Mouse (Mus musculus) lung, postnatal 0 days (tissue): ENCODE measurements around the gene Ophn1. TPM values are rescaled to one million over a fixed set of nuclear protein-coding genes. Genes with fewer than 3 reads are reported as not detected.

Experiments used
- ATAC-seq: fragments of 200-750 bp; cut with Nextera tagmentation; 2 replicates; pipeline ENCODE4 v1.8.0; 2017; ENCODE audit warnings: moderate library complexity
- DNase-seq: peaks from one replicate; pipeline ENCODE4 v3.0.0-alpha.2; 2016; ENCODE audit warnings: low spot score
- H3K27ac ChIP-seq: fragments of 300-500 bp; sonication (generic); 2 replicates; pipeline ENCODE4 v1.5.1; 2014; ENCODE audit warnings: antibody characterized with exemption, mild to moderate bottlenecking, low read length, mixed read lengths
- H3K27me3 ChIP-seq: fragments of 300-500 bp; sonication (generic); replicated peaks from 2 replicates; pipeline ENCODE4 v1.6.1; 2014; ENCODE audit warnings: low read length, mixed read lengths; ENCODE audit not compliant: insufficient read depth
- H3K36me3 ChIP-seq: fragments of 300-500 bp; sonication (generic); 2 replicates; pipeline ENCODE4 v1.6.1; 2014; ENCODE audit warnings: low read length, mixed read lengths; ENCODE audit not compliant: insufficient read depth
- H3K4me1 ChIP-seq: fragments of 300-500 bp; sonication (generic); 2 replicates; pipeline ENCODE4 v1.6.1; 2014; ENCODE audit warnings: antibody characterized with exemption, low read depth, low read length, mixed read lengths; ENCODE audit not compliant: insufficient read depth
- H3K4me2 ChIP-seq: fragments of 300-500 bp; sonication (generic); replicated peaks from 2 replicates; pipeline ENCODE4 v1.6.1; 2014; ENCODE audit warnings: low read depth, mild to moderate bottlenecking, low read length, moderate library complexity, mixed read lengths
- H3K4me3 ChIP-seq: fragments of 300-500 bp; sonication (generic); 2 replicates; pipeline ENCODE4 v1.5.1; 2014; ENCODE audit warnings: low read depth, low read length
- H3K9ac ChIP-seq: fragments of 300-500 bp; sonication (generic); replicated peaks from 2 replicates; pipeline ENCODE4 v1.6.1; 2014; ENCODE audit warnings: low read depth, mild to moderate bottlenecking
- H3K9me3 ChIP-seq: fragments of 300-500 bp; sonication (generic); 2 replicates; pipeline ENCODE4 v1.6.1; 2016; ENCODE audit warnings: low read length, mixed read lengths
- CTCF ChIP-seq: IDR thresholded peaks from 2 replicates; pipeline ENCODE4 v1.5.1; 2016; ENCODE audit warnings: antibody characterized with exemption, mild to moderate bottlenecking
- EP300 ChIP-seq: IDR thresholded peaks from 2 replicates; pipeline ENCODE4 v1.6.1; 2016; ENCODE audit warnings: antibody characterized with exemption, mild to moderate bottlenecking, control low read depth
- WGBS: fragments of 180-500 bp; shearing (Covaris S2); extraction: QIAGEN DNeasy Blood & Tissue Kit; methylation state at CpG from one replicate; pipeline ENCODE4 v1.1.7; 2014; 5-methylcytosine and 5-hydroxymethylcytosine counted together
- polyA plus RNA-seq: library from polyadenylated mRNA; unstranded; fragments of >200 nt; fragmentation: Nextera tagmentation; extraction: Ambion mirVana; gene quantifications from 2 replicates; pipeline ENCODE4 v1.2.1, GENCODE M21; 2015

The Ophn1 gene
- 17.7 and 18.9 TPM in 2 replicates for polyA plus RNA-seq

DNA sequence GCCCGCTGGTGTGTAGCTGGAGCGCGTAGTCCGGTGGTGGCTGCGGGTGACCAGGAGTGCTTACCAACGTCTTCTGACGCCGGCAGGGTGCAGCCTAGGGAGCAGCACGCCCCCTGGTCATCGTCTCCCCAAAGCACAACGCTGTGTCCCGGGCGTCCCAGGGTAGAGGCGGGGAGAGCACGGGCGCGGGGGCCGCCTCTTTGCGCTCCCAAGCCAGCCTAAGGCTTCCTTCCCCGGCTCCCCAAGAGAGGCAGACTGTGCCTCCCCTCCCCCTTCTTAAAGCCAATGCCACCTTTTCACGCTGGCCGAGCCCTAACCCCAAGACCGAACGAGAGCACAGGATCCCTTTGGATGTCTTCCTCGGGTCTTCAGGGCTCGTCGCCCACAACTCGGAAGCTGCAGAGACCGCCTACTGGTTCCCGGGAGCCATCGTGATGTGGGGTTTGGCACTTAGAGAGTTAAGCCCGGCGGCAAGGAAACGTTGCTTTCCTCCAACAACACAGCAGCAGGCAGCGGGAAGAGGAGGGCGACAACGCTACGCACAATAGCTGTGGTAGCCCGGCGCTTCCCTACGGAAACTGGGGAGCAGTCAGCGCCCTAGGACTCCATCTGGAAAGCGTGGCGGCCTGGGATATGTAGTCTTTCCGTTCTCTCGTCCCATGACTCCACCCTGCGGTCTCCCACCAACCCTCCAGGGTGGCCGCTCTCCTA is at the start of gene Ophn1:
TSS of gene Ophn1 (minus strand) at position 620 of the 711 bp plus-strand sequence.
- peak; percentile 49 for TF ChIP-seq CTCF
- TF ChIP-seq EP300, result no peak
- peak; percentile 81 for DNase-seq
- Histone ChIP-seq H3K4me3 (peak within 1 kb of the TSS; percentile 49), H3K27me3 (no peaks in the 10 kb centered on the region), H3K9ac (peak within 1 kb of the TSS; percentile 50), H3K9me3 (no peaks in the 10 kb centered on the region), H3K4me2 (peak within 1 kb of the TSS; percentile 59), H3K36me3 (no peaks in the 10 kb centered on the region), H3K4me1 (no peaks in the 10 kb centered on the region), H3K27ac (peak within 1 kb of the TSS; percentile 81)
- ATAC-seq, result peak; percentile 95
- WGBS, result 11% methylated on average over 40 of the region's 48 CpGs

DNA sequence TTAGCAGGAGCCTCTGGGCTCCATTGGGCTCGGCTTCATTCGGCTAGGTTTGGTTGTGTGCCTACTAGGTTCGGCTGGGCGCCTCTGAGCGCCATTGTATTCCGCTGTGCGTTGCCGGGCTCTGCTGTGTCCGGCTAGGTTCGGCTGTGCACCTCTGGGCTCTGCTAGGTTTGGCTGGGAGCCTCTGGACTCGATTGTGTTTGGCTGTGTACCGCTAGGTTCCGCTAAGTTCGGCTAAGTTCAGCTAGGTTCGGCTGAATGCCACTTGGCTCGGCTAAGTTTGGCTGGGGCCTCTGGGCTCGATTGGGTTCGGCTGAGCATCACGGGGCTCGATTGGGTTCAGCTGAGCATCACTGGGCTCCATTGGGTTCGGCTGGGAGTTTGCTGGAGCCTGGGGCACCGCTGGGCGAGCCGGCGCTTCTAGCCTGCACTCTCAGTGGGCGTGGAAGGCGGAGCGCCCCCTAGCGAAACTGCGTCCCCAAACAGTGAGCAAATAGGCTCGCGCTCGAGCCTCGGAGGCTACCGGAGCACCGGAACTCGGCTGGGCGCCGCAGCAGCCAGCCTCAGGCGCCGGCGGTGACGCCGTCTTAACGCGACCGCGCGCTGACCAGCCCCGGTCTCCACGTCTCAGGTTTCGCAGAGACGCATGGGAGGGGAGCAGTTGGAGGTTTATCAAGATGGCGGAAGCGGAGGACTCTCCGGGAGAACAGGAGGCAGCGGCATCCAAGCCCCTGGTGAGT is 46.9 kb upstream of the Ophn1 start:
- peak; percentile 79 for TF ChIP-seq CTCF
- no peak for TF ChIP-seq EP300
- WGBS, result 15% methylated on average over 56 of the region's 57 CpGs
- H3K4me1 ChIP-seq, result no peaks in the 10 kb centered on the region
- H3K27ac ChIP-seq, result peak overlapping the region; percentile 95
- DNase-seq, result peak; percentile 92
- peak; percentile 77 for ATAC-seq
- no peaks in the 10 kb centered on the region for H3K27me3 ChIP-seq
- H3K9ac ChIP-seq, result peak overlapping the region; percentile 52
- H3K9me3 ChIP-seq, result no peaks in the 10 kb centered on the region
- no peaks in the 10 kb centered on the region for H3K36me3 ChIP-seq
- H3K4me3 ChIP-seq, result peak overlapping the region; percentile 60
- H3K4me2 ChIP-seq, result peak overlapping the region; percentile 51

DNA sequence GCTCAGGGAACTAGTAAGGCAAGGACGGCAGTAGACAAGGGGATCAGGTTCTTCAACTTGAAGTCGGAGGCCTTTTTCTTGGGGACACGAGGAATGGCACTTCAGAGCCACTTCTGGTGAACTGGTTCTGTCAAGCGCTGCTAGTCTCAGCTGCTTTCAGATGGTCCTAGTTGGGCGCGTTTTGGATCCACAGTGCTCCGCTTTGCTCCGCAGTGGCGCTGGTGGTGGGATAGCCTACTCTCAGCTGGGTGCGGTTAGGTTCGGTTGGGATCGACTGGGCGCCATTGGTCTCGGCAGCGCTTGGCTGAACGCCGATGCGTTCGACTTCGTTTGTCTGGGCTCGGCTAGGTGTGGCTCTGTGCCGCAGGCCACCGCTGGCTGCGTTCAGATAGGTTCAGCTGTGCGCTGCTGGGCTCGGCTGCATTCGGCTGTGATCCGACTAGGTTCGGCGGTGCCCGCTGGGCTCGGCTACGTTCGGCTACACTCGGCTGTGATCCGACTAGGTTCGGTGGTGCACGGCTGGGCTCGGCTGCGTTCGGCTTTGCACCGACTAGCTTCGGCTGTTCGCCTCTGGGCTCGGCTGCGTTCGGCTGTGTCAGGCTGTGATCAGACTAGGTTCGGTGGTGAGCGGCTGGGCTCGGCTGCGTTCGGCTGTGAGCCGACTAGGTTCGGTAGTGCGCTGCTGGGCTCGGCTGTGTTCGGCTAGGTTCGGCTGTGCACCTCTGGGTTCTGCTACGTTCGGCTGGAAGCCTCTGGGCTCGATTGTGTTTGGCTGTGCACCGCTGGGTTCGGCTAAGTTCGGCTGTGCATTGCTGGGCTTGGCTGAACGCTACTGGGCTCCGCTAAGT is 46.1 kb upstream of the Ophn1 start:
- H3K4me3 ChIP-seq, result peak overlapping the region; percentile 60
- H3K27ac ChIP-seq, result peak overlapping the region; percentile 95
- peak overlapping the region; percentile 51 for H3K9ac ChIP-seq
- no peaks in the 10 kb centered on the region for H3K27me3 ChIP-seq
- 16% methylated on average over 60 of the region's 66 CpGs for WGBS
- no peaks in the 10 kb centered on the region for H3K36me3 ChIP-seq
- DNase-seq, result peak; percentile 90
- no peaks in the 10 kb centered on the region for H3K9me3 ChIP-seq
- H3K4me2 ChIP-seq, result peak overlapping the region; percentile 49
- ATAC-seq, result peak; percentile 89
- TF ChIP-seq CTCF (peak; percentile 9; the same call in 1 of the 2 replicates), EP300 (no peak)
- no peaks in the 10 kb centered on the region for H3K4me1 ChIP-seq

DNA sequence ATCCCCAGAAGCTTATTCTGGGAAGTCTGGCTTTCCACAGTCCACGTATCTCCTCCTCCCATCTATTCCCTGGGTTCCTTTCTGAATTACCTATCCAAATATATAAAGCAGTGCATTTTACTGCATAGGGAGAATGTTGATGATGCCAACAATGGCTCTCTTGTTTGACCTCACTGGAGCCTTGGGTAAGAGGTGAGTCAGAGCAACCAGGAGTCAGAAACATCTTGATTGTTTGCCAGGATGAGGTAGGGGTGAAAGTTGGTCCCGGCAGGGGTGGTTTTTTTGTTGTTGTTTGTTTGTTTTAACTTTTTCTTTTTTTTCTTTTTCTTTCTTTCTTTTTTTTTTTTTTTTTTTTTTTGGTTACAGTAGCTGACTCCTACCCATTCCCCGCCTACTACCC is 45.3 kb upstream of the Ophn1 start, which contains the start of gene Yipf6:
TSS of gene Yipf6 (plus strand) at position 216 of the 400 bp plus-strand sequence.
- H3K9me3 ChIP-seq, result no peaks in the 10 kb centered on the region
- no peaks in the 10 kb centered on the region for H3K4me1 ChIP-seq
- no peaks in the 10 kb centered on the region for H3K27me3 ChIP-seq
- H3K4me3 ChIP-seq, result peak within 1 kb of the TSS; percentile 60
- peak; percentile 59 for DNase-seq
- no peaks in the 10 kb centered on the region for H3K36me3 ChIP-seq
- peak within 1 kb of the TSS; percentile 49 for H3K4me2 ChIP-seq
- WGBS, result 60% methylated on average over 3 of the region's 3 CpGs
- TF ChIP-seq EP300 (peak; percentile 6; the same call in 1 of the 2 replicates), CTCF (no peak)
- peak within 1 kb of the TSS; percentile 23; the same call in 1 of the 2 replicates for H3K9ac ChIP-seq
- ATAC-seq, result no peak
- H3K27ac ChIP-seq, result peak within 1 kb of the TSS; percentile 95

DNA sequence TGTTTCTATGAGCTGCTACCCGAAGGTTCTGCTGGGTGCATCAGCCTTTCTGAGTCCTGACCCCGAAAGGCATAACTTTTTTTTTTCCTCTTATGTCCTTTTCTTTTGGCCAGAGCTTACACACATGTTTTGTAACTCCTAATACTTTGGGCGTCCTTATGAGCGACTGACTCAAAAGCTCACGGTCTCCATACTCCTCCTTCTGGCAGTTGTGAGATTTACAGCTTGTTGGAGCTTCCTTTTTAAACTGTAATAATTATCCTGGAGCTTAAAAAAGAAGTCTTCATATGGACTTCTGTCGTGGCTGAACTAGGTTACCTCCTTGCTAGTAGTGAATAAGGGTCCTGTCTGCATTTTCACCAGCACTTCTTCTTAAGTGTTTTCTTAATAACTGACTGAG is 28.6 kb upstream of the Ophn1 start:
- Histone ChIP-seq H3K27me3 (no peaks in the 10 kb centered on the region), H3K4me1 (no peaks in the 10 kb centered on the region), H3K4me3 (no peak overlapping the region), H3K27ac (no peak overlapping the region), H3K9me3 (no peaks in the 10 kb centered on the region), H3K9ac (no peak overlapping the region), H3K4me2 (no peak overlapping the region), H3K36me3 (no peaks in the 10 kb centered on the region)
- TF ChIP-seq CTCF (peak; percentile 74), EP300 (no peak)
- no peak for ATAC-seq
- peak; percentile 79 for DNase-seq
- WGBS, result 13% methylated on average over 6 of the region's 6 CpGs
